ENCODE assay signal across 24 mouse cellular contexts in the genomic region with DNA sequence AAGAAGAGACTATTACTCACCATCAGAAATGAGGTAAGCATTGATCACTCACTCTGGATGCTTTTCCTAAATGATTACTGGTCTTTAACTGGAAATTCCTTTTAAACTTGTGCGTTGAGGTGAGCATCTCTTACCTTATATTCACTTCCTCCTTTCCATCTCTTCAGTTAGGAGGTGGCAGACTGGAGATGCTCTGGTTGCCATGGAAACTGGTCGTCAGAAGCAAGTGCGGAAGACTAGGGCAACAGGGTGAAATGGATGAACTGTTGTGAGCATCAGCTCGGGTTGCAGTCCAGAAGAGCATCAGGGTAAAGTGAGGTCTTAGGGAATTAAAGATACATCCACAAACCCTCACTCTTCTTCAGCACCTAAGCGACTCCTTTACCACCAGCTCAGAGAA.
DNase-seq lines count a peak whose midpoint lies in the region; ATAC-seq and TF ChIP-seq lines count a peak whose summit lies in the region.
"Had no signal": no experiment of that assay in that cellular context is flagged by ENCODE, and none has a peak within 500 bp of the region (broad histone marks: within the 10 kb centered on the region; RNA-seq: fewer than 3 reads in every experiment).

No protein-coding gene starts in this region.

- H3K9me3 ChIP-seq in forebrain, embryonic 14.5 days (replicated peaks; ENCODE audit: control insufficient read depth, low read length) = no peaks in the 10 kb centered on the region
- H3K9me3 ChIP-seq in forebrain, embryonic 16.5 days (ENCODE audit: control insufficient read depth, low read length) = no peaks in the 10 kb centered on the region
- no peaks in the 10 kb centered on the region for H3K9me3 ChIP-seq in hindbrain, postnatal 0 days (ENCODE audit: low read length)
- no peaks in the 10 kb centered on the region for H3K9me3 ChIP-seq in hindbrain, embryonic 14.5 days (ENCODE audit: control insufficient read depth, low read length)
- H3K9me3 ChIP-seq: forebrain, embryonic 10.5 days; forebrain, embryonic 15.5 days; heart, embryonic 13.5 days; hindbrain, embryonic 15.5 days; intestine, embryonic 15.5 days had no signal

- 62% methylated on average over 5 of the region's 5 CpGs for WGBS in forebrain, embryonic 14.5 days
- WGBS in forebrain, embryonic 16.5 days = 57% methylated on average over 5 of the region's 5 CpGs
- 50% methylated on average over 5 of the region's 5 CpGs for WGBS in hindbrain, postnatal 0 days
- 51% methylated on average over 5 of the region's 5 CpGs for WGBS in hindbrain, embryonic 14.5 days

- TF ChIP-seq CTCF in hindbrain, postnatal 0 days (IDR thresholded peaks at IDR 0.05; ENCODE audit: low read depth) = no peak
- no peak for TF ChIP-seq CTCF in brain, embryonic 14.5 days (IDR thresholded peaks at IDR 0.05; ENCODE audit: borderline replicate concordance, extremely low read depth, insufficient read depth, insufficient read length)

- no peak overlapping the region for H3K9ac ChIP-seq in forebrain, embryonic 14.5 days (ENCODE audit: low read length)
- H3K9ac ChIP-seq in forebrain, embryonic 16.5 days (replicated peaks; ENCODE audit: low read depth, low read length) = no peak overlapping the region
- H3K9ac ChIP-seq in hindbrain, postnatal 0 days (replicated peaks; ENCODE audit: low read length) = no peak overlapping the region
- no peak overlapping the region for H3K9ac ChIP-seq in hindbrain, embryonic 14.5 days
- H3K9ac ChIP-seq: forebrain, embryonic 15.5 days; heart, embryonic 13.5 days; hindbrain, embryonic 15.5 days; intestine, embryonic 15.5 days had no signal

- H3K27ac ChIP-seq in forebrain, embryonic 14.5 days (ENCODE audit: low read depth, low read length) = no peak overlapping the region
- H3K27ac ChIP-seq in forebrain, embryonic 16.5 days (ENCODE audit: low read length) = no peak overlapping the region
- no peak overlapping the region for H3K27ac ChIP-seq in hindbrain, postnatal 0 days
- H3K27ac ChIP-seq in hindbrain, embryonic 14.5 days = no peak overlapping the region
- H3K27ac ChIP-seq: forebrain, embryonic 10.5 days; forebrain, embryonic 15.5 days; gastrocnemius, adult 2 months; heart, embryonic 13.5 days; hindbrain, embryonic 15.5 days; intestine, embryonic 15.5 days had no signal

- no peaks in the 10 kb centered on the region for H3K4me1 ChIP-seq in forebrain, embryonic 14.5 days (ENCODE audit: control insufficient read depth, insufficient read depth, low read length)
- no peaks in the 10 kb centered on the region for H3K4me1 ChIP-seq in forebrain, embryonic 16.5 days (replicated peaks; ENCODE audit: control insufficient read depth, insufficient read depth, low read length)
- H3K4me1 ChIP-seq in hindbrain, postnatal 0 days (ENCODE audit: insufficient read depth, low read length) = no peaks in the 10 kb centered on the region
- H3K4me1 ChIP-seq in hindbrain, embryonic 14.5 days (replicated peaks; ENCODE audit: control insufficient read depth, insufficient read depth, low read length) = no peaks in the 10 kb centered on the region
- H3K4me1 ChIP-seq: forebrain, embryonic 10.5 days; forebrain, embryonic 15.5 days; heart, embryonic 13.5 days; hindbrain, embryonic 15.5 days; intestine, embryonic 15.5 days had no signal

- no peak for ATAC-seq in forebrain, embryonic 14.5 days
- ATAC-seq in forebrain, embryonic 16.5 days = no peak
- no peak for ATAC-seq in hindbrain, postnatal 0 days
- ATAC-seq in hindbrain, embryonic 14.5 days (ENCODE audit: low FRiP score) = no peak
- ATAC-seq: activated CD4-positive, CD25-positive, alpha-beta regulatory T cell, adult 4 months; forebrain, embryonic 15.5 days; intestine, embryonic 15.5 days had no signal

- no peaks in the 10 kb centered on the region for H3K36me3 ChIP-seq in forebrain, embryonic 14.5 days (ENCODE audit: control insufficient read depth, insufficient read depth, low read length)
- H3K36me3 ChIP-seq in forebrain, embryonic 16.5 days (ENCODE audit: control insufficient read depth, insufficient read depth) = no peaks in the 10 kb centered on the region
- no peaks in the 10 kb centered on the region for H3K36me3 ChIP-seq in hindbrain, postnatal 0 days (ENCODE audit: insufficient read depth, low read length)
- no peaks in the 10 kb centered on the region for H3K36me3 ChIP-seq in hindbrain, embryonic 14.5 days (replicated peaks; ENCODE audit: control insufficient read depth, insufficient read depth)
- H3K36me3 ChIP-seq: forebrain, embryonic 10.5 days; forebrain, embryonic 15.5 days; heart, embryonic 13.5 days; hindbrain, embryonic 15.5 days; intestine, embryonic 15.5 days had no signal

- H3K4me2 ChIP-seq in forebrain, embryonic 14.5 days (ENCODE audit: low read length) = no peak overlapping the region
- no peak overlapping the region for H3K4me2 ChIP-seq in forebrain, embryonic 16.5 days (ENCODE audit: low read length)
- H3K4me2 ChIP-seq in hindbrain, postnatal 0 days (ENCODE audit: low read depth, low read length) = no peak overlapping the region
- H3K4me2 ChIP-seq in hindbrain, embryonic 14.5 days (replicated peaks) = no peak overlapping the region
- H3K4me2 ChIP-seq: forebrain, embryonic 15.5 days; heart, embryonic 13.5 days; hindbrain, embryonic 15.5 days; intestine, embryonic 15.5 days had no signal

- no peaks in the 10 kb centered on the region for H3K27me3 ChIP-seq in forebrain, embryonic 14.5 days (replicated peaks; ENCODE audit: control insufficient read depth, insufficient read depth, low read length)
- no peaks in the 10 kb centered on the region for H3K27me3 ChIP-seq in forebrain, embryonic 16.5 days (replicated peaks; ENCODE audit: control insufficient read depth, insufficient read depth, low read length)
- no peaks in the 10 kb centered on the region for H3K27me3 ChIP-seq in hindbrain, postnatal 0 days (ENCODE audit: insufficient read depth, low read length)
- H3K27me3 ChIP-seq in hindbrain, embryonic 14.5 days (ENCODE audit: control insufficient read depth, insufficient read depth, low read length) = no peaks in the 10 kb centered on the region
- H3K27me3 ChIP-seq: forebrain, embryonic 15.5 days; heart, embryonic 13.5 days; hindbrain, embryonic 15.5 days; intestine, embryonic 15.5 days had no signal

- peak; percentile 6 for DNase-seq in forebrain, embryonic 14.5 days (ENCODE audit: low spot score)
- peak; percentile 60 for DNase-seq in hindbrain, postnatal 0 days (ENCODE audit: low spot score)
- DNase-seq in hindbrain, embryonic 14.5 days (ENCODE audit: low spot score) = no peak
- peak; percentile 39 for DNase-seq in R1 (ENCODE audit: low read depth, low spot score)
- DNase-seq in brain, embryonic 14.5 days (ENCODE audit: low read depth) = peak; percentile 55
- no peak for DNase-seq in layer of hippocampus, adult 9-10 months (ENCODE audit: low spot score)
- DNase-seq: adrenal gland, adult 8-10 months; adrenal gland, postnatal 25 days; B cell, adult 2 months; cerebellum, adult 11-12 months; cerebellum, adult 8-10 months; gastrocnemius, adult 2 months; gastrocnemius, postnatal 14 days; heart, adult 18-20 months; heart, postnatal 14 days; heart, postnatal 4 days; kidney, adult 11 months had no signal

- no peak overlapping the region for H3K4me3 ChIP-seq in forebrain, embryonic 14.5 days (ENCODE audit: low read depth, low read length)
- no peak overlapping the region for H3K4me3 ChIP-seq in forebrain, embryonic 16.5 days (replicated peaks; ENCODE audit: low read length)
- no peak overlapping the region for H3K4me3 ChIP-seq in hindbrain, postnatal 0 days (ENCODE audit: low read length)
- no peak overlapping the region for H3K4me3 ChIP-seq in hindbrain, embryonic 14.5 days (replicated peaks; ENCODE audit: low read length)
- H3K4me3 ChIP-seq: forebrain, embryonic 10.5 days; forebrain, embryonic 15.5 days; gastrocnemius, adult 2 months; heart, embryonic 13.5 days; hindbrain, embryonic 15.5 days; intestine, embryonic 15.5 days had no signal

- no peak for TF ChIP-seq POLR2A in brain, embryonic 14.5 days (IDR thresholded peaks at IDR 0.05; ENCODE audit: borderline replicate concordance, extremely low read depth, insufficient read depth, insufficient read length, poor library complexity, severe bottlenecking)

Comparison
In these comparisons a context has a peak if more than half of its experiments do, and no peak if none do; other contexts are left out.
1. DNase-seq: peak in forebrain, embryonic 14.5 days (single experiment), hindbrain, postnatal 0 days (single experiment), R1 (single experiment) and brain, embryonic 14.5 days (single experiment); none in hindbrain, embryonic 14.5 days (single experiment) and layer of hippocampus, adult 9-10 months (single experiment).